Mouse (Mus musculus): ENCODE measurements around the gene Zfp978.
"Not testable (repeated sequence)": the region's sequence is repeated elsewhere in the genome, so short reads cannot be mapped to it uniquely, and the experiment has no call there.

Zfp978 gene

DNA sequence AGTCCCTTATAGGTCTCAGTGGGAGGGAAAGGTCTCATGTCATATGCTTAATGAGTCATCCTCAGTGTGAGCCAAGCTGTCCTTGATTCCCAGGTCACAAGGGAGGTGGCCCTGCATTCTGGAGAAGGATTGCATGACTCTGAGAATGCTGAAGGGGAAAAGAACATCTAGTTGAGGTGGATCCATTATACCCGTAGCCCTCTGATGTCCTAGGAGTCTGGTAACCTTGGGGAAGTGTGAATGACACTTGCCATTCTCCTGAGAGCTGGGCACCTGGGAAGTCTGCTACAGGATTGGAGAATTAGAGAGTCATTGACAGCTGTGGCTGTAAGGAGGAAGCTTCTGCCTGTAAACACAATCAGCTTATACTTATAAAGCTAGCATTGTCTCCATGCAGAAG lies 55.3 kb downstream of the Zfp978 start:
- DNase-seq (ENCODE audit: low spot score), result not testable (repeated sequence)

DNA sequence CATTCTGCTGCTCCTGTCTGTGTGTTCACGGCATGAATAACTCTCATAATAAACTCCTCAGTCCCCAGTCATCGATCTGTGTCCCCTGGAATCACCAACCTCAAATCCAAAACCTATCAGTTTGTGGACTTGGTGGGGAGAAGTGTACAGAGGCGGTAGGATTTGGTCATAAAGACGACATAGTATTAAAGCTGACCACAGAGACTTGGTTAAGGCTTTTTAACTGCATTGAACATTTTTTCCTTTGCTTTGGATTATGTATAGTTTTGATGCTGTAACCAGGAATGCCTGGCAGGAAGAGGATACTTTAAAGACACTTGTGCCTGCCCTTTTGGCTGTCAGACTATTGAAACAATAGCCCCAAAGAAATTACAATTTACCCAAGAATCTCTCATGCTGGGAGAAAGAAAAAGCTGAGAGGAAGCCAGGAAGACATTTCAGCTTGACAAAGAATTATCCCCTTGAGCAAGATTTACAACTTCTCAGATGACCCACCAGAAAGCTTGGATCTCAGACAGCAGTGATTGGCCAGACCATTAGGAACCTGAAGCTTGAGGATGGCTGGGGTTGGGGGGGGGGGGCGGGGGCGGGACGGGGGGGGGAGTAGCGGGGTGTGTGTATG lies 56.2 kb downstream of the Zfp978 start:
- DNase-seq (ENCODE audit: low spot score), result no peak

DNA sequence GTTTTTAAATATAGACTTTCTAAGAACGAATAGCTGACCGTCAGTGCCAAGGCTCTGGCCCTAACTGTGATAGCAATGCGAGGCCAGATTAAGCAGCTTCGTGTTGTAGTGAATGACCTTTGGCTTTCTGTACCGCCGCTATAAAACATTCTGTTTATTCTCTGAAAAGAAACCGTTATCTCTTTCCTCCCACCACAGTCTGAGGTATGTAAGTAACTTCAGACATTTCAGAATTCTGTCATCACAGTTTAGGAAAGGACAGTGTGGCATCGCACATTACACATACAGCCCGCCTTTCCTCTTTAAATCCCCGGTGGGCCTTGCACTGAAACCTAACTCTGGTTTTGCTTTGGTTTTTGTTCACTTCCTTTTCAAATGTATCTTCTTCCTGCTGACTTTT lies 56.8 kb downstream of the Zfp978 start:
- DNase-seq (ENCODE audit: low spot score), result no peak

DNA sequence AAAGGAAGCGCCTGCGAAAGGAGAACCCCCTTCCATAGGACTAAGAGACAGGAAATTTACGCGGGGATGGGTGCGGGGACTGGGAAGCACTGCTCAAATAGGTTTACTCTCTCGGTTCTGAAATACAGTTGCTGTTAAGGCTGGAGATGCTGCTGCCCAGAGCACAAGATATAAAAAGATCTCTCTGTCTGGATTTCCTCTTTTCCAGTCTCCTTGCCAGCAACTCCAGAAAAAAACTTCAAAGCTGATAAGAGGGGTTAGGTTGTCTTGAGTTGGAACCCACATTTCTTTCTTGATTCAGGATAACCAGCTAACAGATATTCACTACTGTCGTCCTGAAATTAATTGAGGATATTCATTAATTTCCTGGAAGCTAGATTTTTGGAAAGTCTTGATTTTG lies 57.2 kb downstream of the Zfp978 start:
- not testable (repeated sequence) for DNase-seq (ENCODE audit: low spot score)

DNA sequence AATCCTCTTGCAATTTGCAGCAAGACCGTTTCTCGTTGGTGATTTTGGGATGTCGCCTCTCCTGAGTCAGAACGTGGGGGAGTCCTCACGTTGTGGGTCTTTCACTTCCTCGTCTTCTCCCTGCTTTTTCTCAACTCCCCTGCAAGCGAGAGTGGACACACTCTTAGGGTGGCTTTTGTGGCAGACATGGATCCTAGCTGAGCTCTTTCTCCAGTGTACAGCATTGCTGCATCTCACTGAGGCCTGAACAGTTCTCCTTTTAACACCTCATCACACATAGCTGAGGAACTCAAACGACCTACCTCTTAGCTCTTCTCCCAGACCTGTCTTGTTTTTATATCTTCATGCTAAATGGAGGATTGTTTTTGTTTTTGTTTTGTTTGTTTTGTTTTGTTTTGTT lies 58.1 kb downstream of the Zfp978 start:
- not testable (repeated sequence) for DNase-seq (ENCODE audit: low spot score)

DNA sequence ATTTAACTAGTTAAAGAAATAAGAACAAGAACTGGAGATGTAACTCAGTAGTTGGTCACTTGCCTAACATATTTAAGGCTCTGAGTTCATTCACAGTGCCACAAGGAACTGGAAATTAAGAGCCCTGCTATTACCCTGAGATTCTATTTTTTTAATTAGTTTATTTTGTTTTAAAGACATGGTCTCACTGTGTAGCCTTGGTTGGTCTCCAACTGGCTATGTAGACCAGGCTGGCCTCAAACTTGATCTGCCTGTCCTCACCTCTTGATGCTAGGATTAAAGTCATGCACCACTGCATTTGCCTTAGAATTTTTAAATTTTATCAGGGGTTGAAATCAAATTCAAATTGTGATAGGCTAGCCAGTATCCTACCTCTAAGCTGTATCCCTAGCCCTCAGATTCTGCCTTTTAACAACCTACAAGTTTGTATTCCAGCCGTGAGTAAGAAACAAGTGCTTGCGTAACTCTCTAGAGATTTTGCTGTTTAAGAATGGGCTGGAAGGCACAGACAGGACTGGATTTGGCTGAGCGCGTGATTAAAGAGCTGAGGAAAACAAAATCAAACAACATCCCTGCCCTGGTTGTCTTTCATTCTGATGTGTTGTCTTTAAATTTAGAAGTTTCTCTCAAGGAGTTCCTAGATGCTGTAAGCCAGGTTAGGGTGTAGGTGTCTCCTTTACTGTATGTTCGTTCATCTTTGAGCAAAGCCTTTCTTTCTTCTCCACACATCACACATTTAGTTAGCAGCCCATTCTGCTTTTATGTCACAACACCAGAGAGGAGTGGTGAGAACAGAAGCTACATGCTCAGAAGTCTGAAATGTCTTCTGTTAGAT lies 58.9 kb downstream of the Zfp978 start:
- not testable (repeated sequence) for DNase-seq (ENCODE audit: low spot score)

DNA sequence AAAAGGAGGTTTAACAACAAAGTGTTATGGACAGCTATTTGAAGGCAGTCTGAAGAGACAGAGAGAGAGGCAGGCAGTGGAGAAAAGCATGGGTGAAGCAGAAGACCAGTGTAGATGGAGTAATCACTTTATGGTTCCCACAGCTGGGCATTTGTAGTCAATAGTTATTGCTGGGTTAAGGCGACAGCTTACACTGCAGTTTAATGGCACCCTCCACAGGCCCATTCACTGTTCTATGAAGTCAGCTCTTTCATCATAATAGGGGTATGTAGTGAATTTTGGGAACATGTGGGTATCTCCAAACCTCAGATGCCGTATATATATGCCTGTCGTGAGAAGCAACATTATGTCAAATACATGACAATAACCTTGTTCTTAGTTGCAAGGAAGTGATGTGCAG lies 59.7 kb downstream of the Zfp978 start:
- DNase-seq (ENCODE audit: low spot score), result no peak

DNA sequence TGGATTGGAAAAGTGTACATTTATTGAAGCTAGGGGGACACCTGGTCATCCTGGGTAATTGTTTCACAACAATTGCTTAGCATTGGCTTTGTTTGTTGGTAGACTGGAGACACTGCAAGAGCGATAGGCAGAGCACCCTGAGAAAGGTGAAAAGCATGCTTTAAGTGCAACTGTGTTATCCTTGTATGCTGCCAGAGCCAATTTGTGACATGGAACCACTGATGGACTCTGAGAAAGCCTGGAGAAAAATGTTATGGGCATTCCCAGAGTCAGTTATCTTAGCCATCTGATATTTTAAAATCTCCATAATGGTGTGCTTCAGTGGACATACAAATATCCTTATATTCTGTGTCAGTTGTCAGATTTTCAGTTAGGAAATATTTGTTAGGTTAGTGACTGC lies 60.2 kb downstream of the Zfp978 start:
- DNase-seq (ENCODE audit: low spot score), result not testable (repeated sequence)

DNA sequence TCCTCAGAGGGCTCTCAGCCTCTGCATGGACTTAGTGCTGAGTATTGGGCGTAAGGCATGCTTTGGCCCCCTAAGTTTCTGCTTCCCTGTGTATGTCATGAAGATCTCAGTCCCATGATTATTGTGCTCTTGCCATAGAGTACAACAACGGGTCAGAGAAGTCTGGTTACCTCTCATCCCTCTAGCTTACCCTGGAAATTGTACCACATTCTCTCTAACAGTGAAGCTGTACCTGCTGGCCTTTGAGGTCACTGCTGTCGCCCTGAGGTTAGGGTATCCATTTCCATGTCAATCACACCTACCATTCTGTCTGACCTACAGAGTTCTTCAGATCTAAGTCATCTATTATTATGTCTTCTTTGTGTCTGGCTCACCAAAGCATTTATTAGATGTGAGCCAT lies 62.0 kb downstream of the Zfp978 start:
- DNase-seq (ENCODE audit: low spot score), result no peak

DNA sequence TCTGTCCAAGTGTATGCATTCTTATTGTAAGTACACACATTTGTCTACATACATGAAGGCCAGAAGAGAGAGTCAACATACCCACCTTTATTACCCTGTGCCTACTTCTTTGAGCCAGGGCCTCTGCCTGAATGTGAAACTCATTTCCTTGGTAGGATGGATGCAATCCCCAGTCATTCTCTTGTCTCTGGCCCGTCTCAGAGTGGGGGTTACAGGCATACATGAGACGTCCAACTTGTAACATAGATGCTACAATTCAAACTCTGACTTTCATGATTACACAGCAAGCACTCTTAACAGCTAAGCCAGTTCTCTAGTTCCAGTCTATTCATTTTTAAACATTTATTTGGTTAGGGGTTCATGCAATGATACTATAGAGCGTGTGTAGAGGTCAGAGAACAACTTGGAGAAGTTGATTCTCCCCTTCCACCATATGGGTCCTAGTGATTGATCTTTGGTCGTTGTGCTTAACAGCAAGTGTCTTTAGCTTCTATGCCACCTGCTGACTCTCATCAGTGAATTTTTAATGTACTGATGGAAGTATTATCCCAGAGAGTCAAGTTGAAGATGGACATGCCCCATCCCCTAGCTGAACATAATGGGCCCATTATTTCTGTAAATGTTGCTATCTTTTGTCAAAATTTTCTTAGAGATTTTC lies 62.7 kb downstream of the Zfp978 start:
- DNase-seq (ENCODE audit: low spot score), result no peak

DNA sequence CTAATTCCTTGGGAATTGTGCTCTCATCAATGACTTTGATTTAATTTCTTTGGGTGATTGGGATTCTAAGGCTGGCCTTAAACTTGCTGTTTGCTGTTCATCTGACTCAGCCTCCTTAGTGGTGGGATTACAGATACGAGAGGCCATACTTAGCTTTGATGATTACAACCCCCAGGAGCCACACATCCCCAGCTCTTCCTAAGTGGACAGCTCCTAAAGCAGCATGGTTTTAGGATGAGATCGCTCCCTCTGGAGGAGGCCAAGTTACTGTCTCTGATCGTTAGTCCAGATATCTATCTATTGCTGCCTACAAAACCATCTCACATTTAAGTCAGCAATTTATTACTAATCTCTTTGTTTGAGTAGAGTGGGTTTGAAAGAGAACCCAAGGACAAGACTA lies 63.3 kb downstream of the Zfp978 start:
- not testable (repeated sequence) for DNase-seq (ENCODE audit: low spot score)

DNA sequence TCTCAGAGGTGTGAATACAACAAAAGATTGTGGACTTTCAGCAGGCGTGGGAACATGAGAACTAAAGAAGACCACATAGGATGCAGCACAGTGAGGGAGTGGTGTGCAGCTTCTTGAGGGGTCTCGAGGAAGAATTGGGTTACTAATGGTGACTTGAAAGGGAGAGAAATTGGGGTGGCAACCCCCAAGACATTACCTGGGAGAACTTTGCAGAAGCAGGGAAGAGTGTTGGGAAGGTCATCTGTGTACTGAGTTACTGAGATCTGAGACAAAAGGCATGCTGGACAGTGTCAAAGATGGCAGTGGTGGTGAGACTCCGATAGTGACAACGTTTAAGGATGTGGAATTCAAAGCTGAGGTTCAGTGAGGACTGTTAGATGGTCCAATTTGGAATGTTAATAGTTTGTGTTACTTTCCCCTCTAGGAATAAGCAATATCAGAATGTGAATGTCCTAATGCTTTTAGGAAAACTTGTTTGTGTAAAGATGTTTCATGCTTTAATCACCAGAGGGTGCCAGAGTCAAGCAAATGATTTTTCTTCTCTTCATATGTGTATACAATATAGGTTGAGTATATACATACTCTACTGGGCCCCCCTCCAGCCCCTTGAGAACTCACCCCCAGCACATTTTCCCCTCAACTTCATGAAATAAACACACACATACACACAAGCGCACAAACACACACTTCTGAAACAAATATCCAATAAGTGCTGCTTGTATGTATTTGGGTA lies 64.7 kb downstream of the Zfp978 start:
- not testable (repeated sequence) for DNase-seq (ENCODE audit: low spot score)

DNA sequence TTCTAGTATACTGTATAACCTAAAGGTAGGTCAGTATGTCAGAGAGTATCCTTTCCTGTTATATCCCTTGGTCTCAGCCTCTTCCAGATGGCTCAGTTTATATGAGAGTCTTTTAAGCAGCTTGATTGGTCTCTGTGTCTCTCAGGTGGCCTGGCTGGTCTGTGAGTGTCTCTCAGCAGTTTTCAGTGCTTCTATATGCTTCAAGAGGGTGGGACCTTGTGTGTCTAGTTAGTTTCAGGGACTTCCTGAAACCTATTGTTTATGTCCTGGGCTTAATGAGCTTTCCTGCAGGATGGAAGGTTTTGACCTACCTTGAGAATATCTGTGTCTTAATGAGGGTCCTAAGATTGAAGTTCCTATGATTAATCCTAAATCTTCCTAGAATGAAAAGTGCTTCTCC lies 69.5 kb downstream of the Zfp978 start:
- DNase-seq (ENCODE audit: low spot score), result no peak

DNA sequence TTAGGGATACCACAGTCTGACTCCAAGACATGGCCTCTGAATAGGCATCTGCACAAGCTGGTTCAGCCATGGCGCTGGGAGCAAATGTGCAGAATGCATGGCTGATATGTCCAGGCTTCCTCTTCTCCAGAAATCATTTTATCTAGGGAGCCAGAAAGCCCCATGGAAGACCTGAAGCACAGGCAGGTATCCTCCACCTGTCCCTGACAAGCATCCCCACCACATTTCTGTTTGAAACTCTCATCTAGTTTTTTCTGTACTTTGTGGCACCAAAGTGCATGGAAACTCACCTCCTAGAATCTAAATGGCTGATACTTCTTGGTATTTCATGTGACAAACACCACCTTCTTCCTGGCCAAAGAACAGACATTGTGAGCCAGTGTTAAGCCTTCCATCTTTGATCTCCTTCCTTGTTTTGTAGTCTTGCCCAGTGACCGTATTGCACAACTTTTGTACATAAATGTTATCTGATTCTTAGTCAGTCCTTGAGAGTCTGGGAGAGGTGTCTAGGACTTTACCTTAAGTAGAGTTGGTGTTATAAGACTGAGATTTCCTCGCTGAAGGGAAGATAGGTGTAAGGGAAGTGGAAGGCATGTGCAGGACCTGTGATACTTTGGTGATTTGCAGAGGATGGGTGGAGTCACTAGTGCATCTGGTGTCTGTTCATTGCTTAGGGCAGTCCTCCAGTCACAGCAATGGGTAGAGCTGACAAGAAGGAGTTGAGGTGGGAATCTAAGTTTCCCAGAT lies 70.8 kb downstream of the Zfp978 start:
- DNase-seq (ENCODE audit: low spot score), result not testable (repeated sequence)

DNA sequence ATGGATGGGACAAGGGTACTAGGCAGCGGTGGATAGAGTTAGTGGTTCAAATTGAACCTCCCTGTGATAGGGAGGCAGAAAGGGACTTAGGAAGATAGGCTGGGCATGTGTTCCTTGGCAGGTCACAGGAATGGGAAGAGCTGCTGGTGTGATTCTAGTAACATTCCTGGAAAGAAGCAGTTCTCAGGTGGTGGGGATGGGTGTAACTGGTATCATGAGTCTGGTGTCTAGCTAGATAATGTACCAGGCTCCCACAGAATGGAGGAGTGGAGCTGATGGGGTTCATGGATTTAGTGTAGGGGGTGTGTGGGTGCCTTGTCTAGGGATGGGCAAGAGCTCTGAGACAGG lies 71.3 kb downstream of the Zfp978 start:
- no peak for DNase-seq (ENCODE audit: low spot score)

DNA sequence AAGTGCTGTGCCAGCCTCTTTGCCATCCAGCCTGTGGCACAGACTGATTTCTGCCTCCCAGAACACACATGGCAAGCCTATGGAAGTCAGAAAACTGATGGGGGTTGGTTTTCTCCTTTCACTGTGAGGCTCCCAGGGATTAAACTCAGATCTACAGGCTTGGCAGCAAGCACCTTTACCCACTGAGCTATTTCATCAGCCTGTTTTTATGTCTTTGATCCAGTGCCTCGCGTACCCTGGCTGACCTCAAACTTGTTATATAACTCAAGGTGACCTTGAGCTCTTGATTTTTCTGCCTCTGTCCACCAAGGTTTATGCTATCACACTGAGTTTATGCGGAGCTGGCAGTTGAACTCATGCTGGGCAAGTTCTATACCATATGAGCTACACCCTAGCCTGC lies 71.9 kb downstream of the Zfp978 start:
- no peak for DNase-seq (ENCODE audit: low spot score)

DNA sequence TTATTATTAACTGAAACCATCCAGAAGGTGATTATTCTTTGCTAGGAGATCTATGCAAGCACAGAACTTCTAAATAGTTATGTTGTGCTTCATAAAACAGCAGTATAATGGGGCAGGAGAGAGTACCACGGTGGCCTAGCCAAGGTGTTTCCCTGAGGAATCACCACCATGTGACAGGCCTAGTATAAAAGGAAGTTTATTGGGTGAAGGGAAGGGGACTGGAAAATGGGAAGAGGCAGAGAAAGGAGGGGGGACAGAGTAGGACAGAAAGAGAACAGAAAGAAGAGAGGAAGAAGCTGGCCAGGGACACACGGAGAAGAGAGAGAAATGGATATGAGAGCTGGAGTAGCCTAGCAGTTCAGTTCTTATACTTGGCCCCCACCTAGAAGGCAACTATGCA lies 72.8 kb downstream of the Zfp978 start:
- DNase-seq (ENCODE audit: low spot score), result no peak
